Mouse (Mus musculus) layer of hippocampus, adult 9-10 months (tissue): ENCODE measurements around the gene Atxn1.

Experiments
- DNase-seq: peaks from one replicate; pipeline ENCODE4 v3.0.0; 2022; ENCODE audit warnings: low spot score

The Atxn1 gene

DNA sequence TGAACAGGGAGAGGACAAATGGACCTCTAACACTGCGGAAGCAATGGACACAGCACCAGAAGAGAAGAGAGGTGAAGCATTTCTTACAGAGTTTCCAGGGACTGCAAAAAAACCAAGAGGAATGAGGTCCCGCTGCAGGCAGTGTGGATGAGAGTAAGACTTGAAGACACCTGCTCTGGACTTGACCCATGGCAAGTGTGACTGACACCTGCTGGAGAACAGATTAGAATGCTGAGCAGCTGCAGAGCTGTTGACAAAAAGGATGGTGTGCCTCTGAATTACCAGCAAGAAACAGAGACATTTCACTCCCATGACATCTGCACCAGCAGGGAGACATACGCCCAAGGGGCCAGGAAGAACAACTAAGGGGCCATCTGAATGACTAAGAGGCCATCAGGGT lies 196.6 kb downstream of the Atxn1 start:
- DNase-seq, result no peak

DNA sequence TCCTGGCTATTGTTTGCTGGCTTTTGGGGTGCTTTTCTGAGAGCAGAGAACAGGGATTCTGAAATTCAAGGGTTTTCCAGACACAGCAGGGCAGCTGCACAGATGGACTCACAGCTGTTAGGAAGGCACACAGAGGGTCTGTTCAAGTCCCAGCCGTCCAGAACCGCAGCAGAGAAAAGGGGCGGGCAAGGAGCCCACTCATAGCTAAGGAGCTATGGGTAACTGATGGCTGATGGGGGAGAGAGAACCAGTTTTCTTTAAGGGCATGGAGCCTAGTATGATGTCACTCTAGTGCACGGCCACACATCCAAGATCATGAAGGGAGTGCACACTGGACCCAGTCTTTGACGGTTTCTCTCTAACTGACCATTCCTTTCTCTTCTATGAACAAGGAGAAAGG lies 200.5 kb downstream of the Atxn1 start:
- no peak for DNase-seq

DNA sequence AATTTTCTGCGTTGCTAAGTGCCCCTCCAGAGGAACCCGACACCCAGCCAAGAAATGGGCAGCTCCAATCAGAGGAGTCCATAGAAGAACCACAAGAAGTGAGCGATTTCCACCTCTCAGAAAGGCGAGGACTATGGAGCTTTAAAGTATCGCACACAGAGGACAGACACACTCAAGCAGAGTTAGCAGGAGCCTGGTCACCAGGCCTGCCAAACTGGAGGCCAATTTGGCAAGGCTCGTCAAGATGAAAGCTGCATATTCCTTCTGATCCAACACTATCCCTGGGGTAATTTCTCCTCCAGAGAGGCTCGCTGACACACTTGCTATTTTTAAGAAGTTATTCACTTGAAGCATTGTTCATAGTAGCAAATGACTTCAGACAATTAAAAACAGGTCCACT lies 202.5 kb downstream of the Atxn1 start:
- no peak for DNase-seq

DNA sequence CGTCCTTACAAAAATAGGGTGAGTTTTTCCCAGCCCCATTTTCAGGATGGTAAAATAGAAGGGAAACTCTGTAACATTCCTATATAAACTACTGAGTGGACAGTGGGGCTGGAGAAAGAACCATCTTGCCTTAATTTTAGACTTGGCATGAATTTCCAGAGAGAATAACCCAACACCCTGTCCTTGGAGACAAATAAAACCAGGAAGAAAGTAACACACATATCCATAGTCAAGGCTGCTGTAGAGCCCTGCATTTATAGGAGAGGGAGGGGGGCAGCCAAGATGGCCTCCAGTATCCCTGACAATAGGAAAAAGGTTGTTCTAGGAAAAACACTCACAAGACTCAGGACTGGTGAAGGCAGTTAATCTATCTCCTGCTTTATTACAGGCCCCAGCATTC lies 210.3 kb downstream of the Atxn1 start:
- no peak for DNase-seq

DNA sequence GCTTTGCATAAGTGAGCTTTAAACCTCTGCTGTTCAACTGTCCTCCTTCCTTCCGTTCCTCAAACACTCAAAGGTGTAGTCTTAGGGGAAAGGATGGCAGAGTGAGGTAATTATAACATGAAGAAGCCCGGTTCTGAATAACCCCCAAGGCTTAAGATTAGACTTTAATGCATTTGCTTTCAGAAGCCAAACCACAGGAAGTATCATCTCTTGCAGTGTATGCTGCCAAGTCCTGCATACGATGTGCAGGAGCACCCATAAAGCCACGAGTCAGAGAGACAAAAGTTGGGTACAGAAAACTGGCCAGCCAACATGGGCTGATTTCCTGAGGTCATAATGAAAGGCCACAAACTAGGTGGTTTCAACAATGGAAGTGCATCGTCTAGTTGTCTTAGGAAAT lies 212.3 kb downstream of the Atxn1 start:
- DNase-seq, result no peak

DNA sequence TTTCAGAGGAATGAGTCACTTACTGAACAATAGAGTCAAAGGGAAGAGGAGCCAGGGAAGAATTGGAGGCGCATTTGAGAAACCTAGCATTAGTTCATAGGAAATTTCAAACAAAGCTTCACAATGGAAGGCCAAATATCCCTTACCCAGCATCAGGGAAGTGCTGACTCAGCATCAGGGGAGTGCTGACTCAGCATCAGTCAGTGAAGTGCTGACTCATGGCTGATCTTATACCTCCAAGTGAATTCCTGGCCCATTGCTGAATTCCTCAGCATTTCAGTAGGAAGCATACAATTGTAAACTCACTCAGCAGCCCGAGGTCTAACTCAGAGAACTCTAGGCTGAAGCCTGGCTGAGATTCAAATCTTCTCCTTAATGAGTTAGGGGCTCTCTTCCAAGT lies 213.6 kb downstream of the Atxn1 start:
- DNase-seq, result no peak

DNA sequence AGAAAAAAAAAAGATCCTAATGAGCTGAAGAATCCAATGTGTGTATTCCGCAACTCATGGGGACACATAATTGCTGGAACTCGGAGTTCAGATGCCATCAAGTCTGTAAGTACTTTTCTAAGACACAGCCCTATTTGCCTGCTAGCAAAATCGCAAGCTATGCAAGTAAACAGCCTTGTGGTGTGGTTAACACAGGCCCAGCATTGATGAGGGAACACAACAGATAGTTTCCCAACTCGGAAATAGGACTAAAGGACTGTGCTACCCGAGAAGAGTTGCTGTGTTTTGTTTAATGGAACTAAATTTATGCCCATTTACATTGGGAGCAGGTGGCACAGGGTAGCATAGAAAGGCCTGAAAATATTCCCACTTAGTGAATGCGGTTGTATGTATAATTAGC lies 214.2 kb downstream of the Atxn1 start:
- no peak for DNase-seq

DNA sequence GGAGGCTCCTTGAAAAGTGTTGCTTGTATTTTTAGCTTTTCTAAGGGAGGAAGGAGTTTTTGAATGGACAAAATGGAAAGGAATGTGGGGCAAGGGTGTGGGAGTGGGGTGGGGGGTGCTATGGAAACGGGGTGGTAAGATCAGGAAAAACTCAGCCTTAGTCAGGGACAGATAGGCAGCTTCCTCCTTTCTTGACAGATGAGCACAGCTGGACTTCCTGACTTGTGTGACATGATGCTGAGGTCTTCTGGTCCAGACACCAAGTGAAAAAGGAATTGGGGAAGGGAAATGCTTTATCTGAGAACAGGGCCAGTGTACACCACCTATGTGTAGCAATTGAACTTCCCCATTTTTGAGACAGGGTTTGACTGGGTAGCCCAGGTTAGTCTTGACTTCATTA lies 214.9 kb downstream of the Atxn1 start:
- no peak for DNase-seq

DNA sequence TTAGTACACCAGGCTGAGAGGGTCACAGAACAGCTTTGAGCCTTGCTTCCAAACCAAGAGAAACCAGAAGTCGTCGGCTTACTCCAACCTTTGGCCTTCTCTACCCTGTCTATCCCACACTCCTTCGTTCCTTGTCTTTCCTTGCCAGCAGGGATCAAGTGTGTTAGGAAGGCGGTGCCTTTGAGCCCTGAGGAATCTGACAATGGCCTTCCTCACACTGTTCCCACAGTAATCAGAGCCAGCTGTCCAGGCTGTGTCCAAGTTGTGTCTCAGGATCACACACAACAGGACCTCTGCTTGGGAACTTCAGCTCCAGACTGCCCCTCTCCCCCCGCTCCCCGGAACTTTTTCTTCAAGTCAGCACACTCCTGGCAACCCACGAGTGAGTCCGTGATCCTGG lies 215.6 kb downstream of the Atxn1 start:
- no peak for DNase-seq

DNA sequence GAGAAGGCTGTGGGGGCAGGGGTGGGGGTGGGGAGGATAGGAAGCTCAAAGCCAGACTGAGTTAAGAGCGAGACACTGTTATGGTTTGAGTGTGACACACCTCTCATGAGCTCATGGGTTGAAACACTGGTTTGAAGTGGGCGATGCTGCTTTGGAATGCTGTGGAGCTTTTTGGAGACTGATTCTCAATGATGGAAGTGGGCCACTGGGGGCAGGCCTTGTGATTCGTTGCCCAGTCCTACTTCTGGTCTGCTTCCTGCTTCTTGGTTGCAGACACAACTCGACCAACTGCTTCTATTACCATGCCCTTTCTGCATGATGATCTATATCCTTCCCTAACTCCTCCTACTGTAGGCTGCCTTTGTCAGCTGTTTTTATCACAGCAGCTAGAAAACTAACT lies 216.1 kb downstream of the Atxn1 start:
- DNase-seq, result no peak

DNA sequence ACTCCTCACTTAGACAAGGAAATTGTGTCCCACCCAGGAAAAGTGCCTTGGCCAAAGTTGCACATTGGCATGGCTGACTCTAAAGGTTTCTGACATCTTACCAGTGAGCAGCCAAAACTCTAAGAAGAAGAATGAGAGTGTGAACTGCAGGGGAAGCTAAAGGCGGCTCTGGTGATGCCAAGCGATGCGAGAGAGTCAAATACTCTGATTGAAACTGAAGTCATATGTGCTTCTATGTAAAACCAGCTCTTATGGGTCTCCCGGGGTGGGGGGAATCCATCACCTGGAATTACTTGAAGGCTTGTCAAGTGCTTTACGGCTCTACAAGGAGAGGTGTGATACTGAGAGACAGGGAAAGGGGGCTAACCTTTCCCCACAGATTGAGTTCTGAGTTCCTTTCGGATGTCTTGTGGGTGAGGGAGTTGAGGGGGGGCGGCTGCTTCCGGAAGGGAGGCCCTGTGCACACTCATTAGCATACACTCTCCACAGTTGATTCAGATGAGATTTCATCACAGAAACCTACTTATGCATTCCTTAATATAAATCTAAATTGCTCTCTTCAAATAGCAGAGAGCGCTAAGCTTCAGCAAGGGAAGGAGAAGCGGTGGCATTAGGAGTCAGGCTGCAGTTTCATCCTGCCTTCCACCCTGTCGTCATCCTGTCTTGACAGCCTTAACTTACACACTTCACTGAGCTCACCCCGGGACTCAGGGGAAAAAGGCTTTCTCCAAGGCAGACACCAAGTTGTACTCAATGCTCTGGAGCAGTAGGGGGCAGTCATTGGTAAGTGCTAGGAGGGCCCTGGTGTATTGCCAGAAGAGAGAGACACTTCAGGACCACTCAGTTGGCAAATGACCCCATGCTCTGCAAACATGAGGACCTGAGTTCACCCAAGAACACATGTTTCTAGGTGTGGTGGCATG lies 218.7 kb downstream of the Atxn1 start:
- DNase-seq, result no peak

DNA sequence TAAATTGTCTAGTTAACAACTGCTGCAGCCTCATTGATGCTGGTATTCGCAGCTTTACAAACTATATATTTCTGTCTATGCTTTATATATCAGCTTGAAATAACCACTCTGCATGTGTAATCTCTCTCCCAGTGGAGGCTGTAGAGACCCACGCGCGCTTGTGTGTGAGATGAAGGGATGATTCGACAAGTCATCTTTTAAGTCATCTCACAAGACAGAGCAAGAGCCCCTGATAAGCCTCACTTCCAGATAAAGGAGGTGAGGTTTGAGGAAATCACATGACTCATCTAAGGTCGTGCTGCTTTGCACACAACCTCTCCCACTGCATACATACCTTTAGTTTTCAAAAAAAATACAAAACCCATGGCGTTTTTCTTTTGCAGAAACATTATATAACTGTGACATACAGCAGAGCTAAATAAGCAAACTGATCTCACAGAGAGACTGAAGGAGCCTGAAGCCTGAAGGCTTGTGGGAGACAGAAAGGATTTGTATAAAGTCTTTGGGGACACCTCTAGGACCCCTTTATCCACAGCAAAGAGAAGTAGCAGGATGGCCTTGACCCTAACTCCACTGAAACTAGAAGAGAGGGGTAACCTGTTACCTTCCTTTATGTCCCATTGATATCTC lies 219.9 kb downstream of the Atxn1 start:
- DNase-seq, result no peak

DNA sequence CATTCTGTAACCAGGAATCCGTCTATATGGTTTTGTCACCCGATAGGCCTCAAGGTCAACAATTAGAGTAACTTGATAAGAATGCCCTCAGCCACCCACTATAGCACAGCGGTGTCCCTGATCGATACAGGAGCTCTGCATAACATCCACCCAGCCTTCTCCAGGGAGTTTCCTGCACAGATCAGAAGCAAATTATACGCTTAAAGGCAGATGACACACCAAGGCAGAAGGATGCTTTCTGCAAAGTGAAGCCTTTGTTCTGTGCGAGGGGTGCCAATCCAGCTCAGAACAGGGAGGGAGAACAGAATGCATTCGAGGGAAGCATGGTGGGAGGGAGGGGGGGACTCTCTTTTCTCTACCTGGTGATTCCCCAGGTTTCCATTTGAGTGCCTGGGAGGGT lies 221.0 kb downstream of the Atxn1 start:
- no peak for DNase-seq

DNA sequence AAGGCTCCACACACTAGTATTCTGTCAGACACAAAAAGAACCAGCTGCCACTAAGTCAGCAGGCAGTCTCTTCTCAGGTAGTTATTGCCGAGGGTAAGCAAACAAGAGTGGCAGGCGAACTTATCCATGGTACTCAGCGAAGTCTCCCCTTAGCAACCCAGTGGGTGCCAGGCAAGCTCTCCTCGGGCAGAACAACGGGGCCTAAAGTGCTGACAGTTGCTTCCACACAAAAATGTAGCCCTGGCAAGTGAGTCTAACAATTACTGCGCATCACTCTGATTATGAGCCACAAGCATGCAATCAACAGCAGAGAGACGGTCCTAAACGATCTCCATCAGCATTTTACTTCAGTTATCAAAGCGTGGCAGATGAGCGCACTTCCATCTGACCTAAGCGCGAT lies 224.4 kb downstream of the Atxn1 start:
- no peak for DNase-seq

DNA sequence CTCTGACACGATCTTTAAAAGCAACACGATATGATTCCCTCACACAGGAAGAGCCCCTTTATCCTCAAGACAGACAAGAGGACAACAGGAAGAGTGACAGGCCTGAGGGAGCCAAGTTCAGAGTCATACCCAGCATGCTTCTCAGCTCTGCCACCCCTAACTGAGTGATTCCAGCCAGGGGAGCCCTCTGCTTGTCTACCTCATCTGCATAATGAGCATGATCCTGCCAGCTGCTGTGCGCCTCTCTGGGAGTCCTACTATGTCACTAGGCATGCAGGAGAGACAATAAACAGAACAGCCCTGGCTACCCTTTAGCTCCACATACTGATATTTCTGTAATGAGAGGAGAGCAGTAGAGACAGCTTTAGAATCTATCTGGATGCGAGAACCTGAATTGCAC lies 228.6 kb downstream of the Atxn1 start:
- DNase-seq, result no peak

DNA sequence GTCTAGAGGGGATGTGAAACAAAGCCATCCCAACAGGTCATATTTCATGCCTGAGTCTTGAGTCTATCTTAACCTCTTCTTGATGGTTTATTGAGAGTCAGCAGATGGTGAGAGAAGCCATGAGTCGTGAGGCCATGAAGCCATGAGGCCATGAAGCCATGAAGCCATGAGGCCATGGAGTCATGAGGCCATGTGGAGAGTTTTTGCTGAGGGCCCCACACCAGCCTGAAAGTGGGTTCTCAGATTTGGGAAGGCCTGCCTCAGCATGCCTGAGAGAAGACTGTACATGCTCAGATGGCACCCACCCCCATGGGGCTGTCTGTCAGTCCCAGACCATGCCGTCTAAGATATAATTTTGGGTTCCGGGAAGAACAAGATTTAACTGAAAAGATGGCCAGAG lies 229.0 kb downstream of the Atxn1 start:
- no peak for DNase-seq

DNA sequence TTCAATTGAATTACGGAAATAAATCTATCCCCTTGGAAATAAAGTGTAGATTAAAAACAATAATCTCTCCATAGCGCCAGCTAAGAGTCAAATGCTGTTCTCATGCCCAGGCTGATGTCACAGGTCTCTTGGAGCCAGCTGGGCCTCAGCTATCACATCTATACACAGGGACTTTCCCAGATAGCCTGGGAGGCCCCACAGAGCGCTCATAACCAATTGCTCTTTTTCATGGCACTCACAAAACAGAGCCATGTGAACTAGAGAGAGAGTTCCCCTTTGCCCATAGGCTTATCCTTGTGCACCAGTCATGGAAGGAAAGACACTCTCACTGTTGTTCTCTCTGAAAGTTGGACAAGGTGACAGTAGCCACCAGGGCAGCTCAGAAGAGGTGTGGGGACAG lies 230.3 kb downstream of the Atxn1 start:
- no peak for DNase-seq

DNA sequence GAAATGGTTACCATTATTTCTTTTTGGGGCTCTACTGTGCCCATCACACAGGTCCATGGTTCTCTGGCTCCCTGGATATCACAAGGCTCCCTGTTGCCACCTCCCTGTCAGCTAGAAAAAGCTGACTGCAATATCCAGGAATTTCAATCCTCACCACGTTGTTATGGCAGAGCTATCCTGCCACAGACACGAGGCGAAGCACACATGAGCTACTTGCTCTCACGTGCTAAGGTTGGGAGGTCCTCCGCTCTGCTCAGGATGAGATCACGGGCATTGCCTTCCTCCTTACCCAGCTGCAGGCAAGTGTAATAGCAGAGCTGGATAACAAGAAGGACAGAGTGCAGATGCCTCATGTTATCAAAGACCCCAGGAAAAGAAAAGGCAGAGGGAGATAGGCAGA lies 232.2 kb downstream of the Atxn1 start:
- DNase-seq, result no peak

DNA sequence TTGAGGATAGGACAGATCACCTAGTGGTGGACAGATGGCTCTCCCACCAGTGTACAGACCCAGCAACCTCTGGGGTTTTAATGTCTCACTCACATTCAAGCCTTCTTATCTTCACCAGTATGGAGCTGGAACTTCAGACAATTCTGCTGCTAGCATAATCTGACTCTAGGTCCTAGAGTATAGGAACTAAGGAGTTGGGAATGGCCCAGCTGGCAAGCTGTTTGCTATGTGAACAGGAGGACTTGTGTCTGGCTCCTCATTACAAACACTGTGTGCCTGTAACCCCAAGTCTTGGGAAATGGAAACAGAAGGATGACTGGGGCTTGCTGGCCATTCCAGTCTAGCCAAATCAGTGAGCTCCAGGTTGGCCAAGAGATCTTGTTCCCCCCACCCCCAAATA lies 237.9 kb downstream of the Atxn1 start:
- DNase-seq, result no peak

DNA sequence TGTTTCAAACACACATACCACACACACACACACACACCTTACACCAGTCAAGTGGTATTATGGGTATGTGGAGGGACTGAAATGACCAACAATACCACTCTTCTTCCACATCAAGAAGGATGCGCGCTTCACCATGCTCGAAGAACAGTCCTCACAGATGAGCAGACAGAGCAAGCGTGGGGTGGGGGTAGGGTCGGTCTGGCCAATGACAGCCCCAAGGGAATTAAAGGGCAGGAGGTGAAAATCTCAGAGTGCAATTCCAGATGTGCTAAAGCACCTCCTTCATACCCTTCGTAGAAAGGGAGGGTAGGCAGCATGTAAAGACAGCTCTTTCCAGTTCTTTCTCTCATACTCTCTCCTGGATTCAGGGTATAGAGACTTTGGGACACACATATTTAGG lies 238.6 kb downstream of the Atxn1 start:
- no peak for DNase-seq

DNA sequence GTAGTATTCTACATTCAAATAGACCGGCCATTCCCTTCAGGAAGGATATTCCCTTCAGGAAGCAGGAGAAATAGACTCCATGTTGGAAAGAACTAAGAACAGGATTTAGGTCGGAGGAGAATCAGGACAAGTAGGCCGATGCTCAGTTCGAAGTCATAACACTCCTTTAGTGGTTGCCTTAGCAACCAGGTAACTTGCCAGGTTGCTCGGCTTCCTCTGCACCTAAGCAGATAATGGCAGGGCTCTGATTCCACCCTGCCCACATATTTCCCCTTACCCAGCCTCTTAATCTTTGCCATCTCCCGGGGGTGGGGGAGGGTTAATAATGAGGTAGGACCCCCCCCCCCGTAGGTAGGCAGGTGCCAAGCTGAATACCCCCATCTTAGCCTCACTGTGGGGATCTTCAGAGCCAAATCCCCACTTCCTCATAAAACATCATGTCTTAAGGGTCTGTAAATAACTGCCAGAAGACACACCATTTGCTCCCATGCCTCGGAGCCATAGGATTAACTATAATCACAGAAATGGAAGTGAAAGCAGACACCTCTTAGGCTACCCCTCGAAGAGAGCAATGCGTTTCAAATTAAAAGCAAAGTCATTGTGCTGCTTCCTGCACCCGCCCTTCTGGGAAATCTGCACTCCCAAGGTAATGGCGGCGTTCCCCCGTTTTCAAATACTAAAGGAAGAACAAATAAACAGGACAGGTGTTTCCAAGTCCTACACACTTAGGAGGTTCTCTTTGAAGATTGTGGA lies 240.1 kb downstream of the Atxn1 start:
- DNase-seq, result no peak

DNA sequence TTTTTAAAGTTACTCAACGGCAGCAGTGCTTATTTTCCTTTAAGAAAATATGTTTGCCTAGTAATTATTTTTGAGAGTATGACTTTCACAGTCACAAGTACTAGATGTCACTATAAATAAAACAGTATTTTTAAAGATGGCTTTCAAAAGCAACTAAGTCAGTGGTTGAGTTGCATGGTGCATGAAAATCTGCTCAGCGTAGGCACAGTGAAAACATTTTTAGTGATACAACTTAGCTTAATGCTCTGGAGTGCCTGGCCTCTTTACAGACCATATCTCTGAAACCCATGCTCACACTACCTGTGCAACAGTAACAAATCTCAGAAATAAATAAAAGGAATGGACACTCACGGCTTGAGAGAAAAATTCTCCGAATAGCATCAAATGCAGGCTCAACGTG lies 241.9 kb downstream of the Atxn1 start:
- DNase-seq, result no peak

DNA sequence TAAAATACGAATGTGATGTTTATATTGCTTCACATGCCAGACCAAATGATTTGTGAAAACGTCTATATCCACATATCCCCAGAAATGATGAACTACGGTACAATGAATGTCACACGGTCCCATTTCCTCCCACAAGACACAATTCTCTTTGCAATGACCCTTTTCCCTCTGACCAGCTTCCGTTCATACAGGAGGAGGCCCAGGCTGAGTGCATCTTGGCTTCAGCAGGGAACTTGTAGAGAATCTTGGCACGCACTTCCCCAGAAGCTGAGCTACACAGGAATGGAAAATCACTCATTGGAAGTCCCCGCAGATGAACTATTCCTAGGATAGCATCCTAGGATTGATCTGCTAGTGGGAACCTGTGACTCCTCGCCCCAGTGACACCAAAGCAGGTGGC lies 243.2 kb downstream of the Atxn1 start:
- no peak for DNase-seq
